Mouse (Mus musculus): ENCODE measurements around the gene Gm5795. TPM values are rescaled to one million over a fixed set of nuclear protein-coding genes. Genes with fewer than 3 reads are reported as not detected.
"Not testable (repeated sequence)": the region's sequence is repeated elsewhere in the genome, so short reads cannot be mapped to it uniquely, and the experiment has no call there.

Gene Gm5795
- total RNA-seq (2014; rRNA removed; ENCODE audit: low replicate concordance) (not detected in 2 replicates), polyA plus RNA-seq (2015; fragmentation: Nextera tagmentation; extraction: Ambion mirVana) (not detected in 2 replicates)

DNA sequence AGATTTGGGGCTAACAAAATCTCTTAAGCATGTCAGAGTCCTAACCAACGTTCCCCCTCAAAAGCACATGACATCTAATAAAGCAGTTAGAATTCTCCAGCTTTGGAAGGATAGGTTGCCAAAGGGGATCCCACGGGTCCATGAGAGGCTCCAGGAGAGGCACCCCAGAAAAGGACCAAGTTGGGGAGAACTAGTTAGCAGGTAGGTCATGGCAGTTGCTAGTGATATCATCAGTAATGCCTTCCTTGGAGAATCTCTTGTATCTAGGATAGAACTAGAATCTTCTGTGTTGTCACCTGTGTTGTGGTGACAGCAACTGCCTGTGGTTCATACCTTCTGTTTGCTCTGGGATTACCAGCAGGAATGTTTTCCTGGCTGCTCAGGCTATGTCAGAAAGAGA lies at the start of gene Gm5795:
Gene Gm5795, plus strand, starts transcription at position 301 of the 400 bp plus-strand sequence.
- not testable (repeated sequence) for H3K9ac ChIP-seq (replicated peaks; ENCODE audit: low read depth, low read length); H3K4me2 ChIP-seq (ENCODE audit: low read depth, low read length); H3K27me3 ChIP-seq (ENCODE audit: control insufficient read depth, insufficient read depth, low read length); H3K36me3 ChIP-seq (replicated peaks; ENCODE audit: control insufficient read depth, insufficient read depth, low read length); DNase-seq (ENCODE audit: low spot score); H3K4me3 ChIP-seq (ENCODE audit: low read depth, low read length); H3K27ac ChIP-seq (ENCODE audit: low read depth); ATAC-seq (ENCODE audit: insufficient read depth, low read depth); H3K9me3 ChIP-seq (replicated peaks; ENCODE audit: control insufficient read depth, low read length); H3K4me1 ChIP-seq (ENCODE audit: control insufficient read depth, insufficient read depth)
- no CpG with 5 or more reads among the region's 2 CpGs for WGBS

DNA sequence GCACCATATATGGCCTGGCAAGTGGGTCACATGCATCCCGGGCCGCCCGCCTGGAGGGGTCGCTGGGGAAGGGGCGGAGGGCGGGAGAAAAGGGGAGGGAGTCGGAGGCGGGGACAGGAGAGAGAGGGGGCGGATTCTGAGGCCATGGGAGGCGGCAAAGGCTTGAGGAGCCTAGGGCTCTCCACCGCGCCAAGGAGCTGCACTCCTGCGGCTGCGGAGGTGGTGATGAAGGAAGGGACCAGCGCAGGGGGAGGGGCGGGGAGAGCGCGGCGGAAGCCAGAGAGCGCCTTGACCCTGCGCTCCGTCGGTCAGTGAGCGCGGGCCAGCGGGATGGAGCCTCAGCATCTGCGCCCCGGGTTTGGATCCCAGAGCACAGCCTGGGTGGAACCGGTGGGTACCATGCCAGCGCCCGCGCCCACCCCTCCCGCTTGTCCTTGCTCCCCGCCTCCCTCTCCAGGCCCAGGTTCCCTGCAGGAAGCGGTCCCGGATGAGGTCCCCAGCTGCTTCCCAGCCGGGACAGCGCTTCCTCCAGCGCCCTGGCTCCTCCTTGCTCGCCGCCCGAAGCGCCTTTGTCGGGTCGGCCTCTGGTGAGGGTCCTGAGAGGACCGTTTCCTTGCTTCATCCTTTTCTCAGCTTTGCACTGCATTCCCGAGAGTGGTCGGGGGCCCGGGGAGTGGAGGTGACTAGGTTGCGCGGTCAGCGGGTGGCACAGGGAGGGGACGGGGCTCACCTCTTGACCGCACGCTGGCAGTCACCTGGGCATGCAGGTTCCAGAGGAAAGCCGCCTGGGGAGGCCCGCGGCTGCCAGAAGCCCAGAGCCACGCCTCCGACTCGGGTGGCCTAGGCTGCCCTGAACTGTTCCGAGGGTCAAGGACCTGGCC lies 20.5 kb downstream of the Gm5795 start, which contains the start of gene D830030K20Rik:
Gene D830030K20Rik, plus strand, starts transcription at position 217 of the 881 bp plus-strand sequence.
- Histone ChIP-seq H3K4me3 (ENCODE audit: low read depth, low read length) (peak within 1 kb of the TSS; percentile 52), H3K4me2 (ENCODE audit: low read depth, low read length) (peak within 1 kb of the TSS; percentile 70)
- H3K9me3 ChIP-seq (replicated peaks; ENCODE audit: control insufficient read depth, low read length); H3K4me1 ChIP-seq (ENCODE audit: control insufficient read depth, insufficient read depth); ATAC-seq (ENCODE audit: insufficient read depth, low read depth); H3K9ac ChIP-seq (replicated peaks; ENCODE audit: low read depth, low read length); H3K27me3 ChIP-seq (ENCODE audit: control insufficient read depth, insufficient read depth, low read length); H3K36me3 ChIP-seq (replicated peaks; ENCODE audit: control insufficient read depth, insufficient read depth, low read length); H3K27ac ChIP-seq (ENCODE audit: low read depth): not testable (repeated sequence)
- DNase-seq (ENCODE audit: low spot score), result peak; percentile 3
- 0% methylated on average over 12 of the region's 62 CpGs for WGBS

DNA sequence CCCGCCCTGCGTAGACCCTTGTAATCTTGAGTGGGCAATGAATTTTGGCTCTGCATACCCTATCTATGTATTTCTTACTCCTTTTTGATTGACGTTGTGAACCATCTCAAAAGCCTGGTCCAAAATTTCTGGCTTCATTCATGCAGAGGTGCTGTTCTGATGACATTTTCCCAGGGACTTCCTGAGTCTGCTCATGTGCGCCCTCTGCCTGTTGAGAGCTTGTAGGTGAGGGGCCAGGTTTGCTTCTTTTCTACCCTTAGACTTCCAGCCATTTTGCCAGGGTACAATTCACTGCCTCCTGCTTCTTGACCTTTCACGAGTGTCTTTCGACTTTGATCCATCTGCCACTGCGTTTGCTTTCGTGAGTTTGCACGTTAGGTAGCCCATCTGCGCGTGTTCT lies 21.3 kb downstream of the Gm5795 start:
- not testable (repeated sequence) for H3K9ac ChIP-seq (replicated peaks; ENCODE audit: low read depth, low read length); H3K27me3 ChIP-seq (ENCODE audit: control insufficient read depth, insufficient read depth, low read length); H3K4me1 ChIP-seq (ENCODE audit: control insufficient read depth, insufficient read depth); ATAC-seq (ENCODE audit: insufficient read depth, low read depth); H3K4me3 ChIP-seq (ENCODE audit: low read depth, low read length); H3K36me3 ChIP-seq (replicated peaks; ENCODE audit: control insufficient read depth, insufficient read depth, low read length); H3K4me2 ChIP-seq (ENCODE audit: low read depth, low read length); H3K27ac ChIP-seq (ENCODE audit: low read depth); H3K9me3 ChIP-seq (replicated peaks; ENCODE audit: control insufficient read depth, low read length)
- WGBS, result 11% methylated on average over 9 of the region's 11 CpGs
- TF ChIP-seq CTCF (IDR thresholded peaks at IDR 0.05; ENCODE audit: low read depth), result peak; percentile 52
- peak; percentile 6 for DNase-seq (ENCODE audit: low spot score)

Other genes starting within 250 kb of the Gm5795 start
- gene Gm2888, start 158.3 kb upstream of the Gm5795 start, total RNA-seq (2014; rRNA removed; ENCODE audit: low replicate concordance), result not detected in 2 replicates
- gene Gm2888, start 158.3 kb upstream of the Gm5795 start, polyA plus RNA-seq (2015; fragmentation: Nextera tagmentation; extraction: Ambion mirVana), result not detected in 2 replicates
- gene Gm2897, start 139.0 kb upstream of the Gm5795 start, total RNA-seq (2014; rRNA removed; ENCODE audit: low replicate concordance), result 2.7 TPM in 1 of 2 replicates, not detected in the other
- gene Gm2897, start 139.0 kb upstream of the Gm5795 start, polyA plus RNA-seq (2015; fragmentation: Nextera tagmentation; extraction: Ambion mirVana), result 1.3 and 1.6 TPM in 2 replicates
- gene Gm10340, start 54.3 kb upstream of the Gm5795 start, total RNA-seq (2014; rRNA removed; ENCODE audit: low replicate concordance), result not detected in 2 replicates
- not detected in 2 replicates for gene Gm10340, start 54.3 kb upstream of the Gm5795 start, polyA plus RNA-seq (2015; fragmentation: Nextera tagmentation; extraction: Ambion mirVana)
- 1.3 and 1.4 TPM in 2 replicates for gene D830030K20Rik, start 20.2 kb downstream of the Gm5795 start, total RNA-seq (2014; rRNA removed; ENCODE audit: low replicate concordance)
- 10.9 and 11.2 TPM in 2 replicates for gene D830030K20Rik, start 20.2 kb downstream of the Gm5795 start, polyA plus RNA-seq (2015; fragmentation: Nextera tagmentation; extraction: Ambion mirVana)
- gene Gm2956, start 144.4 kb downstream of the Gm5795 start, total RNA-seq (2014; rRNA removed; ENCODE audit: low replicate concordance), result 0.95 TPM in 1 of 2 replicates, not detected in the other
- gene Gm2956, start 144.4 kb downstream of the Gm5795 start, polyA plus RNA-seq (2015; fragmentation: Nextera tagmentation; extraction: Ambion mirVana), result 0.56 and 1.0 TPM in 2 replicates
- gene Gm10413, start 206.8 kb downstream of the Gm5795 start, total RNA-seq (2014; rRNA removed; ENCODE audit: low replicate concordance), result not detected in 2 replicates
- gene Gm10413, start 206.8 kb downstream of the Gm5795 start, polyA plus RNA-seq (2015; fragmentation: Nextera tagmentation; extraction: Ambion mirVana), result not detected in 2 replicates
- gene Gm10409, start 224.4 kb downstream of the Gm5795 start, total RNA-seq (2014; rRNA removed; ENCODE audit: low replicate concordance), result 2.3 TPM in 1 of 2 replicates, not detected in the other
- 1.8 and 2.0 TPM in 2 replicates for gene Gm10409, start 224.4 kb downstream of the Gm5795 start, polyA plus RNA-seq (2015; fragmentation: Nextera tagmentation; extraction: Ambion mirVana)
- 0.53 and 6.6 TPM in 2 replicates for gene Gm3005, start 239.8 kb downstream of the Gm5795 start, total RNA-seq (2014; rRNA removed; ENCODE audit: low replicate concordance)
- gene Gm3005, start 239.8 kb downstream of the Gm5795 start, polyA plus RNA-seq (2015; fragmentation: Nextera tagmentation; extraction: Ambion mirVana), result 2.9 and 4.3 TPM in 2 replicates